In the genomic region with DNA sequence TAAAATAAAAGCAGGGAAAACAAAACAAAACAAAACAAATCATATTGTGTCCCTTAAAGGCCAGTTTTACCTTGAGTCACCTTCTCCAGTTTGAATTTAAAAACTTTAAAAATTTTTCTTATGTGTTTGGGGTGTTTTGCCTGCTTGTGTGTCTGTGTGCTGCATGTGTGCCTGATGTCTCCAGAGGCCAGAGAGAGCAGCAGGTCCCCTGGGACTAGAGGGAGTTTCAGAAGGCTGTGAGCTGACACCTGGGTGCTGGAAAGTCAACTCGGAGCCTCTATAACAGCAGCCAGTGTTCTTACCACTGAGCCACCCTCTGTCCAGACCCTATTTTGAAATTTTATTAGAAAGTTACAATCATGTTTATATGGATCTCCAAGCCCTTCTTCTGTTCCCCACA, we compare ENCODE assay signal across 21 mouse cellular contexts.
"Had no signal": no experiment of that assay in that cellular context is flagged by ENCODE, and none has a peak within 500 bp of the region (broad histone marks: within the 10 kb centered on the region; RNA-seq: fewer than 3 reads in every experiment).

No protein-coding gene starts in this region.

- H3K9ac ChIP-seq: limb, embryonic 12.5 days; limb, embryonic 15.5 days; liver, embryonic 12.5 days; liver, embryonic 15.5 days; midbrain, embryonic 13.5 days; neural tube, embryonic 13.5 days had no signal

- DNase-seq: left cerebral cortex, postnatal 4 days; lung, adult 2 months; lung, postnatal 36 days; retina, postnatal 1 day; right cerebral cortex, postnatal 25 days; thymus, adult 2 months; thymus, postnatal 14 days; thymus, postnatal 4 days had no signal

- H3K36me3 ChIP-seq: limb, embryonic 12.5 days; limb, embryonic 15.5 days; liver, embryonic 12.5 days; liver, embryonic 15.5 days; midbrain, embryonic 10.5 days; midbrain, embryonic 13.5 days; neural tube, embryonic 13.5 days had no signal

- H3K4me1 ChIP-seq: midbrain, embryonic 13.5 days had no signal

- ATAC-seq: intestine, postnatal 0 days; liver, embryonic 12.5 days; midbrain, embryonic 13.5 days; midbrain, embryonic 16.5 days had no signal

- H3K4me2 ChIP-seq: limb, embryonic 12.5 days; limb, embryonic 15.5 days; liver, embryonic 12.5 days; liver, embryonic 15.5 days; midbrain, embryonic 13.5 days; neural tube, embryonic 13.5 days had no signal

- H3K27ac ChIP-seq: kidney, postnatal 0 days; limb, embryonic 12.5 days; limb, embryonic 15.5 days; liver, embryonic 12.5 days; liver, embryonic 15.5 days; midbrain, embryonic 10.5 days; midbrain, embryonic 13.5 days; neural tube, embryonic 13.5 days; stomach, postnatal 0 days had no signal

- H3K27me3 ChIP-seq: limb, embryonic 12.5 days; limb, embryonic 15.5 days; liver, embryonic 15.5 days; midbrain, embryonic 13.5 days; neural tube, embryonic 13.5 days had no signal

- H3K9me3 ChIP-seq: limb, embryonic 12.5 days; limb, embryonic 15.5 days; liver, embryonic 12.5 days; liver, embryonic 15.5 days; midbrain, embryonic 10.5 days; midbrain, embryonic 13.5 days; neural tube, embryonic 13.5 days had no signal

- H3K4me3 ChIP-seq: limb, embryonic 12.5 days; limb, embryonic 15.5 days; liver, embryonic 12.5 days; liver, embryonic 15.5 days; megakaryocyte, embryonic 14.5 days; midbrain, embryonic 10.5 days; midbrain, embryonic 13.5 days; myocyte; neural tube, embryonic 13.5 days had no signal
